Mouse (Mus musculus) heart, embryonic 15.5 days (tissue): ENCODE measurements around the gene Cnih1. TPM values are rescaled to one million over a fixed set of nuclear protein-coding genes. Genes with fewer than 3 reads are reported as not detected.

Experiments used
- ATAC-seq: fragments of 200-750 bp; cut with Nextera tagmentation; replicated peaks from 2 replicates; pipeline ENCODE4 v1.8.0; 2017; ENCODE audit warnings: low read depth, moderate TSS enrichment; ENCODE audit not compliant: insufficient number of reproducible peaks, insufficient read depth, low FRiP score
- H3K27ac ChIP-seq: fragments of 300-500 bp; sonication (generic); 2 replicates; pipeline ENCODE4 v1.5.1; 2015; ENCODE audit warnings: mild to moderate bottlenecking, inconsistent platforms
- H3K27me3 ChIP-seq: fragments of 300-500 bp; sonication (generic); 2 replicates; pipeline ENCODE4 v1.6.1; 2015; ENCODE audit warnings: inconsistent platforms
- H3K36me3 ChIP-seq: fragments of 300-500 bp; sonication (generic); 2 replicates; pipeline ENCODE4 v1.6.1; 2015; ENCODE audit warnings: mild to moderate bottlenecking, inconsistent platforms
- H3K4me1 ChIP-seq: fragments of 300-500 bp; sonication (generic); replicated peaks from 2 replicates; pipeline ENCODE4 v1.6.1; 2015; ENCODE audit warnings: inconsistent platforms
- H3K4me2 ChIP-seq: fragments of 300-500 bp; sonication (generic); 2 replicates; pipeline ENCODE4 v1.6.1; 2015; ENCODE audit warnings: inconsistent platforms, mild to moderate bottlenecking, moderate library complexity
- H3K4me3 ChIP-seq: fragments of 300-500 bp; sonication (generic); 2 replicates; pipeline ENCODE4 v1.5.1; 2015; ENCODE audit warnings: mild to moderate bottlenecking, inconsistent platforms
- H3K9ac ChIP-seq: fragments of 300-500 bp; sonication (generic); 2 replicates; pipeline ENCODE4 v1.6.1; 2015; ENCODE audit warnings: mild to moderate bottlenecking, inconsistent platforms
- H3K9me3 ChIP-seq: fragments of 300-500 bp; sonication (generic); replicated peaks from 2 replicates; pipeline ENCODE4 v1.6.1; 2016; ENCODE audit warnings: inconsistent platforms
- WGBS: fragments of 180-500 bp; shearing (Covaris S2); methylation state at CpG from one replicate; pipeline ENCODE4 v1.1.7; 2015; ENCODE audit warnings: mixed read lengths; 5-methylcytosine and 5-hydroxymethylcytosine counted together
- polyA plus RNA-seq: library from polyadenylated mRNA; unstranded; fragments of >200 nt; fragmentation: Nextera tagmentation; extraction: Ambion mirVana; gene quantifications from 2 replicates; pipeline ENCODE4 v1.2.1, GENCODE M21; 2015

Gene Cnih1
- polyA plus RNA-seq, 1 experiment from 2014 or later: 140 TPM

GRCm38 (mm10) chr14:46785247-46785646 is 3.0 kb downstream of the Cnih1 start:
- H3K9ac ChIP-seq: no peak overlapping the region
- 87% methylated on average over 5 of the region's 5 CpGs for WGBS
- H3K27ac ChIP-seq: no peak overlapping the region
- H3K27me3 ChIP-seq: no peaks in the 10 kb centered on the region
- no peak overlapping the region for H3K4me3 ChIP-seq
- H3K4me2 ChIP-seq: no peak overlapping the region
- no peak for ATAC-seq
- H3K4me1 ChIP-seq: peaks cover 20% of the 10 kb centered on the region
- no peaks in the 10 kb centered on the region for H3K9me3 ChIP-seq
- H3K36me3 ChIP-seq: peaks cover 10% of the 10 kb centered on the region; the same call in 1 of the 2 replicates

DNA sequence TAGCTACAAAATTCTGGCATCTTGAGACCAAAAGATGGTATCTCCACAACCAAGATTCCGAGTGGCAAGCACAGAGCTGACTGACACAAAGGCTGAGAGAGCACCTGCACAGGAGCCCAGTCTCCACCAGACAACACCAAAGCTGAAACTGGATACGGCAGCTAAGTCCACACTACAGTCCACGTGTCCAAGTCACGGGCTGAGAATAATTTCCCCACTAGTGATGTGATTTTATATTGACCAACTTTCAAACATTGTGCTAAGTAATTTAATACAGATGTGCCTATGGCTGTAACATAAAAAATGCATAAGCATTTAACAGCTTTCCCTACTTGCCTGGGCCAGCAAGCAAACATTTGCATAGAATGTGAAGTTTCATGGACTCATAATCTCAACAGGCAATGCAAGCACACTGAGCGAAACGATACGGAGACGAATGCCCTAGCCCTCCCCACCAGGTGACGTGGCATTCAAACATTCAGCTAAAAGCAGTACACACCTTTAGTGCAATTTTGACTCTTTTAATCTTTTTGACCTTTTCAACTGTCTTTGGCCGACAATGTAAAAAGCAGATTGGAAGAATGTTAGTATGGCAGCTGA is 4.8 kb downstream of the Cnih1 start:
- Histone ChIP-seq H3K27ac (no peak overlapping the region), H3K4me3 (no peak overlapping the region), H3K27me3 (no peaks in the 10 kb centered on the region), H3K4me2 (no peak overlapping the region), H3K9ac (no peak overlapping the region), H3K4me1 (peaks cover 14% of the 10 kb centered on the region), H3K36me3 (peaks cover 29% of the 10 kb centered on the region), H3K9me3 (no peaks in the 10 kb centered on the region; the same call in 1 of the 2 replicates)
- ATAC-seq: no peak
- 84% methylated on average over 10 of the region's 10 CpGs for WGBS

DNA sequence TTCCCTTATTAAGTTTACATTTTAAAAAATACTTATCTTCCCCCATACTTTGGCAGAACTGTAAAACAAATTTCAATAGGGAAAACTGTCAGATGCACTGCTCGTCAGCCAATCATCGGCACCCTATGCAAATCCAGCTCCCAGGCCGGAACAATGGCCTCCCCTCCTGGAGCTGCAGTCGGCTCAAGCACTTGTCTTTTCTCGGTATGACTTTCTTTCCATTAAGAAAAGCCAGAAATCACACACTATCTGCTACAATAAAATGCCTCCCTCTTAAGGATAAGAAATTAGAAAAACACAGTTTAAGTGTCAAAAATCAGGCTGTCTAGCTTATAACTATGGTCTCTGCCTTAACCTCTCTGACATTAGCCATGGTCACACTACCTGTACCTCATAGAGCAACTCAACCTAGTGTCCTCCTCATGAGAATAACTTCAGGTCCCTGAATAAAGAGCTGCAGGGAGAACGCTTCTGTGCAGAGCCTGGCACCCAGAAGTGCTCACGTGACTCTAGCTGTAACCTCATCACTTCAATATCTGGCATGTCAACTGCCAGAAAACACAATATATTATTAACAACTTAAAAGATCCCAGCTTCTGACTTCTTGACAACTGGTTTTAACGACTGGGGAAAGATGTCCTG is 5.9 kb downstream of the Cnih1 start:
- Histone ChIP-seq H3K9ac (no peak overlapping the region), H3K27me3 (no peaks in the 10 kb centered on the region), H3K4me2 (no peak overlapping the region), H3K9me3 (no peaks in the 10 kb centered on the region; the same call in 1 of the 2 replicates), H3K27ac (no peak overlapping the region), H3K4me3 (no peak overlapping the region), H3K4me1 (peaks cover 14% of the 10 kb centered on the region), H3K36me3 (peaks cover 39% of the 10 kb centered on the region)
- no peak for ATAC-seq
- WGBS: 73% methylated on average over 8 of the region's 8 CpGs

DNA sequence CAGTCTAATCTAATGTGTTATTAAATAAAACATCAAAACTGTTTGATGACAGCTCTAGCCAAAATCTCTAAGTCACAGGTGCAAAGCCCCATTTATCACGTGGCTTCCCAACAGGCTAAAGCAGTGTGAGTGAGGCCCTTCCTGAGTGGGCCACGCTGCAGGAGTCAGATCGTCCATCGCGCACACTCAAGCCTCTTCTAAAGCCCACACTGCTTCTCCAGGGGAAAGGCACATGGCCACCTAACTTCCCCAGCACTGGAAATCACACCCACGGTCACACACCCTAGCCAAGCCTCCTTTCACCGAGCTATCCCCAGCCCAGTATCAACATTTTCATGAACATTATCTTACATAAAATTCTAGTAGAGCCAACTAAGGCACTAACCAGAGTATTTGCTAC is 7.1 kb downstream of the Cnih1 start:
- Histone ChIP-seq H3K4me1 (peaks cover 5% of the 10 kb centered on the region), H3K9ac (no peak overlapping the region), H3K4me3 (no peak overlapping the region), H3K9me3 (no peaks in the 10 kb centered on the region; the same call in 1 of the 2 replicates), H3K27me3 (no peaks in the 10 kb centered on the region), H3K27ac (no peak overlapping the region), H3K36me3 (peaks cover 41% of the 10 kb centered on the region), H3K4me2 (no peak overlapping the region)
- no peak for ATAC-seq
- 86% methylated on average over 7 of the region's 7 CpGs for WGBS

GRCm38 (mm10) chr14:46779217-46779616 is 9.0 kb downstream of the Cnih1 start:
- ATAC-seq: no peak
- no peaks in the 10 kb centered on the region; the same call in 1 of the 2 replicates for H3K9me3 ChIP-seq
- peaks cover 56% of the 10 kb centered on the region for H3K36me3 ChIP-seq
- 91% methylated on average over 7 of the region's 7 CpGs for WGBS
- H3K27ac ChIP-seq: no peak overlapping the region
- no peaks in the 10 kb centered on the region for H3K27me3 ChIP-seq
- no peak overlapping the region for H3K4me2 ChIP-seq
- no peak overlapping the region for H3K4me3 ChIP-seq
- peaks cover 3% of the 10 kb centered on the region; the same call in 1 of the 2 replicates for H3K4me1 ChIP-seq
- no peak overlapping the region for H3K9ac ChIP-seq

DNA sequence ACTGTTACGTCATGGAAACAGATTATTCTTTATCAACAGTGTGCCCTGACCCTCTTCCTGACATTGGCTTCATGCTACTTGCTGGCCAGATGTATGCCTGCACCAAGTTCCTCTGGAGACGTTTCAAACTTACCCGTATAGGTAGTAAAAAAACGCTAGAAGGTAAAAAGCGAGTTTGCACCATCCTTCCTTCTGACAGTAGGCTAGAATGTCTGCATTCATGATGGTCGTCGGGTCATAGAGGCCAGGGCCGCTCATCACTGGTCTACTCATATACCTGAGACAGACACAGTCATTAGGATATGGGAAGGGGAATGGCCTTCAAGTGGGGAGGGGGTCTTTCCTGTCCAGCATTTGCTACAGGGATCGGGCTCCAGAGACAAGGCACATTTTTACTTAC is 9.5 kb downstream of the Cnih1 start:
- WGBS: 95% methylated on average over 9 of the region's 9 CpGs
- Histone ChIP-seq H3K27ac (no peak overlapping the region), H3K4me3 (no peak overlapping the region), H3K36me3 (peaks cover 59% of the 10 kb centered on the region), H3K4me1 (peaks cover 3% of the 10 kb centered on the region; the same call in 1 of the 2 replicates), H3K27me3 (no peaks in the 10 kb centered on the region), H3K4me2 (no peak overlapping the region), H3K9ac (no peak overlapping the region), H3K9me3 (no peaks in the 10 kb centered on the region; the same call in 1 of the 2 replicates)
- no peak for ATAC-seq

GRCm38 (mm10) chr14:46770036-46770435 is 18.2 kb downstream of the Cnih1 start:
- Histone ChIP-seq H3K9ac (no peak overlapping the region), H3K27ac (no peak overlapping the region), H3K36me3 (peaks cover 46% of the 10 kb centered on the region), H3K4me3 (no peak overlapping the region), H3K4me2 (no peak overlapping the region), H3K4me1 (no peaks in the 10 kb centered on the region), H3K27me3 (no peaks in the 10 kb centered on the region), H3K9me3 (no peaks in the 10 kb centered on the region)
- WGBS: 80% methylated on average over 6 of the region's 6 CpGs
- no peak for ATAC-seq

GRCm38 (mm10) chr14:46767116-46767515 is 21.1 kb downstream of the Cnih1 start:
- Histone ChIP-seq H3K4me2 (no peak overlapping the region), H3K4me3 (no peak overlapping the region), H3K27ac (no peak overlapping the region), H3K4me1 (no peaks in the 10 kb centered on the region), H3K27me3 (no peaks in the 10 kb centered on the region), H3K36me3 (peaks cover 37% of the 10 kb centered on the region), H3K9ac (no peak overlapping the region), H3K9me3 (no peaks in the 10 kb centered on the region)
- WGBS: 81% methylated on average over 12 of the region's 12 CpGs
- no peak for ATAC-seq

GRCm38 (mm10) chr14:46761186-46761585 is 27.0 kb downstream of the Cnih1 start:
- no peak for ATAC-seq
- Histone ChIP-seq H3K4me1 (peaks cover 10% of the 10 kb centered on the region), H3K36me3 (peaks cover 3% of the 10 kb centered on the region; the same call in 1 of the 2 replicates), H3K9ac (peak overlapping the region; percentile 58), H3K9me3 (no peaks in the 10 kb centered on the region), H3K4me2 (peak overlapping the region; percentile 83), H3K27ac (no peak overlapping the region), H3K4me3 (peak overlapping the region; percentile 64), H3K27me3 (no peaks in the 10 kb centered on the region)
- 35% methylated on average over 6 of the region's 6 CpGs for WGBS

DNA sequence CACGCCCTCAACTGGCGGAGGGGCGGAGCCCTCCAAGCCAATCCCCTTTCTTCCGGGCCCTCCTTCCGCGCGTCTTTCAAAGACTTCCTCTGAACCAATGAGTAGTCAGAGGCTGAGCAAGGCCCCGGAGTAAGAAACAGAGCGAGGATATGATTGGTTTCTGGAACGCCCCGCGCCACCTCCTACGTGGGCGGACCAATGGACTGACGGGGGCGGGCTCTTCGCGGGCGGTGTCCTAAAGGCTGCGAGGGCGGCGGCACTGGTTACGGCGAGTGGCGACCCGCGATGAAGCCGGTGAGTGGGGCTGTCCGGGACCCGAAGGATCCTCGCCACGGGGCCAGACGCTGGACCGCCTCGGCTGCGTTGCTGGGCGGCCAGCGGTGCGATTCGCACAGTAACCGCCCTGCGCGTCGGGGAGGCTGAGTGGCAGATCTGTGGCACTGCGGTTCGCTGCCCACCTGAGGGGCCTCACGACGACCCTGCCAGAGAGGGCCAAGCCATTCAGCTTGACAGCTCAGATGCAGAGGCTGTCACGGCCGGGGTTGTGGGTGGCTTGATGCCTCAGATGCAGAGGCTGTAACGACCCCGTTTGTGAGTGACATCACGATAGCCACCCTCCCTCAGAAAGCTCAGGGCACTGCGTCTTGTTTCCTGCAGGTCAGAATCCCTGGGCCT is 27.7 kb downstream of the Cnih1 start, which contains the start of gene Cdkn3:
Gene Cdkn3, plus strand, starts transcription at position 187 of the 675 bp plus-strand sequence.
- Histone ChIP-seq H3K27me3 (no peaks in the 10 kb centered on the region), H3K4me2 (peak within 1 kb of the TSS; percentile 83), H3K27ac (0 out of 2 replicates have a peak within 1 kb of the TSS, but pooled peaks have one; percentile 6), H3K4me3 (peak within 1 kb of the TSS; percentile 64), H3K9ac (peak within 1 kb of the TSS; percentile 58), H3K36me3 (peaks cover 3% of the 10 kb centered on the region; the same call in 1 of the 2 replicates), H3K4me1 (peaks cover 10% of the 10 kb centered on the region), H3K9me3 (no peaks in the 10 kb centered on the region)
- ATAC-seq: peak; percentile 98
- WGBS: under 1% methylated on average over 54 of the region's 54 CpGs

- no peak overlapping the region for H3K27ac ChIP-seq
- WGBS: 3% methylated on average over 7 of the region's 7 CpGs
- H3K36me3 ChIP-seq: peaks cover under 1% of the 10 kb centered on the region; the same call in 1 of the 2 replicates
- no peak overlapping the region for H3K9ac ChIP-seq
- no peaks in the 10 kb centered on the region for H3K27me3 ChIP-seq
- peak overlapping the region; percentile 83 for H3K4me2 ChIP-seq
- H3K9me3 ChIP-seq: no peaks in the 10 kb centered on the region
- H3K4me3 ChIP-seq: peak overlapping the region; percentile 64
- H3K4me1 ChIP-seq: peaks cover 10% of the 10 kb centered on the region
- no peak for ATAC-seq
Measured at GRCm38 (mm10) chr14:46759970-46760354, 28.2 kb downstream of the Cnih1 start.
